Mouse (Mus musculus) Patski (cell line): ENCODE data around the gene Disp1. TPM values are rescaled to one million over a fixed set of nuclear protein-coding genes. Genes with fewer than 3 reads are reported as not detected.

Experiments used
- ATAC-seq: fragments of 100-300 bp; one replicate; pipeline ENCODE4 v1.8.0; 2021
- CTCF ChIA-PET: fragments of 350-600 bp; sonication (Branson Sonifier 250); formaldehyde crosslinking; loops from one replicate; lab custom pipeline; 2022; ENCODE audit warnings: inconsistent platforms; lab: Charles Lee
- POLR2A ChIA-PET: fragments of 350-600 bp; sonication (Branson Sonifier 250); formaldehyde crosslinking; loops from one replicate; lab custom pipeline; 2022; ENCODE audit warnings: antibody characterized with exemption, inconsistent platforms; lab: Charles Lee
- DNase-seq: peaks from one replicate; pipeline ENCODE4 v3.0.0-alpha.2; 2011; ENCODE audit warnings: low read depth, low spot score
- H3K27me3 ChIP-seq: fragments of 371-371 bp; one replicate; pipeline ENCODE4 v1.5.1; 2021
- CTCF ChIP-seq: fragments of 100-300 bp; IDR thresholded peaks from one replicate; pipeline ENCODE4 v1.5.1; 2021
- in situ Hi-C: fragments of 300-500 bp; cut with MboI; formaldehyde crosslinking; loops from 3 replicates; pipeline ENCODE4 v1.11.1; 2018; ENCODE audit warnings: low pct_unique_long_range_greater_than_20kb, mixed read lengths
- polyA plus RNA-seq: library from polyadenylated mRNA; unstranded; gene quantifications from one replicate; pipeline ENCODE4 v1.2.3, GENCODE M21; 2021

Gene Disp1
- polyA plus RNA-seq, 1 experiment from 2014 or later: 18.1 TPM

- CTCF ChIA-PET: interaction anchor here (0.9 to 1.7 kb wide), 4 partner anchors 8 to 67 kb away, joined by 3 to 4 read pairs (median 3); no protein-coding TSS in a partner anchor
- no peaks in the 10 kb centered on the region for H3K27me3 ChIP-seq
- no peak for ATAC-seq
- TF ChIP-seq CTCF: no peak
- no peak for DNase-seq
- in situ Hi-C loops: no loop called here
- POLR2A ChIA-PET: no interaction called here
Measured at GRCm38 (mm10) chr1:183114554-183114953, 106.8 kb downstream of the Disp1 start.

- in situ Hi-C loops: no loop called here
- POLR2A ChIA-PET: interaction anchor here (0.6 to 1.1 kb wide), 2 partner anchors 9 to 81 kb away, joined by 3 read pairs; no protein-coding TSS in a partner anchor
- DNase-seq: peak; percentile 91
Measured at GRCm38 (mm10) chr1:183113546-183113945, 107.8 kb downstream of the Disp1 start.

GRCm38 (mm10) chr1:183107476-183107875, 113.8 kb downstream of the Disp1 start:
- TF ChIP-seq CTCF: no peak
- in situ Hi-C loops: no loop called here
- no peaks in the 10 kb centered on the region for H3K27me3 ChIP-seq
- ATAC-seq (no peak), DNase-seq (no peak)
- CTCF ChIA-PET: no interaction called here
- POLR2A ChIA-PET: no interaction called here

More at GRCm38 (mm10) chr1:183113546-183113945, 107.8 kb downstream of the Disp1 start:
- no peak for TF ChIP-seq CTCF
- peak; percentile 99 for ATAC-seq
- CTCF ChIA-PET: interaction anchor here (0.9 to 1.7 kb wide), 5 partner anchors 9 to 66 kb away, joined by 3 to 4 read pairs (median 3); no protein-coding TSS in a partner anchor
- H3K27me3 ChIP-seq: no peaks in the 10 kb centered on the region

- no peaks in the 10 kb centered on the region for H3K27me3 ChIP-seq
- DNase-seq (no peak), ATAC-seq (no peak)
- CTCF ChIA-PET: no interaction called here
- POLR2A ChIA-PET: interaction anchor here (0.6 kb wide), 1 partner anchor 1539 kb away, joined by 4 read pairs; no protein-coding TSS in a partner anchor
- in situ Hi-C loops: no loop called here
- no peak for TF ChIP-seq CTCF
Measured at GRCm38 (mm10) chr1:183104696-183105095, 116.6 kb downstream of the Disp1 start.

- in situ Hi-C loops: no loop called here
- ATAC-seq (no peak), DNase-seq (no peak)
- TF ChIP-seq CTCF: no peak
- ChIA-PET CTCF (no interaction called here), POLR2A (no interaction called here)
- no peaks in the 10 kb centered on the region for H3K27me3 ChIP-seq
Measured at GRCm38 (mm10) chr1:183102775-183103174, 118.5 kb downstream of the Disp1 start.

- H3K27me3 ChIP-seq: no peaks in the 10 kb centered on the region
- CTCF ChIA-PET: no interaction called here
- no peak for TF ChIP-seq CTCF
- in situ Hi-C loops: no loop called here
- DNase-seq: no peak
- POLR2A ChIA-PET: no interaction called here
- ATAC-seq: no peak
Measured at GRCm38 (mm10) chr1:183102153-183102552, 119.2 kb downstream of the Disp1 start.

- ChIA-PET POLR2A (no interaction called here), CTCF (no interaction called here)
- no peak for TF ChIP-seq CTCF
- DNase-seq (no peak), ATAC-seq (no peak)
- H3K27me3 ChIP-seq: no peaks in the 10 kb centered on the region
- in situ Hi-C loops: no loop called here
Measured at GRCm38 (mm10) chr1:183101371-183101770, 120.0 kb downstream of the Disp1 start.

- POLR2A ChIA-PET: no interaction called here
- CTCF ChIA-PET: interaction anchor here (1.4 kb wide), 1 partner anchor 11 kb away, joined by 3 read pairs; no protein-coding TSS in a partner anchor
- no peak for DNase-seq
- H3K27me3 ChIP-seq: no peaks in the 10 kb centered on the region
- TF ChIP-seq CTCF: no peak
- ATAC-seq: no peak
- in situ Hi-C loops: no loop called here
Measured at GRCm38 (mm10) chr1:183100245-183100644, 121.1 kb downstream of the Disp1 start.

GRCm38 (mm10) chr1:183099686-183100085, 121.6 kb downstream of the Disp1 start:
- ATAC-seq (no peak), DNase-seq (no peak)
- ChIA-PET CTCF (interaction anchor here (1.4 kb wide), 1 partner anchor 12 kb away, joined by 3 read pairs; no protein-coding TSS in a partner anchor), POLR2A (interaction anchor here (1.0 kb wide), 1 partner anchor 11 kb away, joined by 3 read pairs; no protein-coding TSS in a partner anchor)
- in situ Hi-C loops: no loop called here
- no peak for TF ChIP-seq CTCF
- H3K27me3 ChIP-seq: no peaks in the 10 kb centered on the region

- POLR2A ChIA-PET: interaction anchor here (0.6 kb wide), 1 partner anchor 82 kb away, joined by 3 read pairs; no protein-coding TSS in a partner anchor
- no peak for TF ChIP-seq CTCF
- DNase-seq (no peak), ATAC-seq (no peak)
- CTCF ChIA-PET: interaction anchor here (1.0 kb wide), 1 partner anchor 101 kb away, joined by 3 read pairs; no protein-coding TSS in a partner anchor
- in situ Hi-C loops: no loop called here
- H3K27me3 ChIP-seq: no peaks in the 10 kb centered on the region
Measured at GRCm38 (mm10) chr1:183097606-183098005, 123.7 kb downstream of the Disp1 start.

GRCm38 (mm10) chr1:183095454-183096088, 125.8 kb downstream of the Disp1 start:
- ATAC-seq (no peak), DNase-seq (no peak)
- H3K27me3 ChIP-seq: no peaks in the 10 kb centered on the region
- ChIA-PET POLR2A (no interaction called here), CTCF (no interaction called here)
- in situ Hi-C loops: no loop called here
- TF ChIP-seq CTCF: no peak
